Mouse (Mus musculus) naive thymus-derived CD4-positive, alpha-beta T cell, adult 2 months (primary cell): ENCODE measurements around the gene Scarf1.

ENCODE experiments used
- DNase-seq: peaks from one replicate; pipeline ENCODE4 v3.0.0-alpha.2; 2011; ENCODE audit warnings: low read depth

Gene Scarf1

DNA sequence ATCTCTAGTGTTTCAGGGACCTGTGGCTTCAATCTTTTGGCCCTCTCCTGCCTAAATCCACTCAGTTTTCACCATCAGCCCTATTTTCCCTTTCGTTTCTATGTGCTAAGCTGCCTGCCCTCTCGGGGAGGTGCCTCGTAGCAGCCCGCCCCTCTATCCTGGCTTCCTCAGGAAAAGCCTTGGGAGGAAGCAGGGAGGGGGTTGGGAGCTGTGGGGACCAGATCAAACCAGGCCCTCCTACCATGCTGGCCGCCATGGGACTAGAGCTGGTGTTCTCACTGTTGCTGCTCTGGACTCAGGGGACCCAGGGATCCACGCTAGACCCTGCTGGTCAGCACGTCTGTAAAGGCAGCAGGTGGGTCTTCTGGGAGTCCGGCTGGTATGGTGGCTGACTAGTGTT is at the start of gene Scarf1:
Scarf1 (plus strand) TSS at position 205 of the 400 bp plus-strand sequence.
- no peak for DNase-seq

DNA sequence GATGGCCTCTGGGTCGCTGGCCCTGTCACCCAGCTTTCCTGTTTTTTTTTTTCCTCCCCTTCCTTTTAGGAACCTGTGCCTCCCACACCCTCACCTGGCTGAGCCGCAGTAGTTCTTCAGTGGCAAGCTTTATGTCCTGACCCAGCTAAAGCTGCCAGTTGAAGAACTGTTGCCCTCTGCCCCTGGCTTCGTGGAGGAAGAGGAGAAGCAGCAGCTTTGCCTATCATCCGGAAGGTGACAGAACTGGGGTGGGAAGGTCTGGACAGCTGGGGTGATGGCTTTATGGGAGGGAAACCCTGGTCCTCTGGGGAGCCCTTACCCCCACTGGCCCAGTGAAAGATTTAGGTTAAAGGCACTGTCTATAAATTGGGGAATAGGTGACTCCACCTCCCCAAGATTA is 49.7 kb upstream of the Scarf1 start:
- no peak for DNase-seq

DNA sequence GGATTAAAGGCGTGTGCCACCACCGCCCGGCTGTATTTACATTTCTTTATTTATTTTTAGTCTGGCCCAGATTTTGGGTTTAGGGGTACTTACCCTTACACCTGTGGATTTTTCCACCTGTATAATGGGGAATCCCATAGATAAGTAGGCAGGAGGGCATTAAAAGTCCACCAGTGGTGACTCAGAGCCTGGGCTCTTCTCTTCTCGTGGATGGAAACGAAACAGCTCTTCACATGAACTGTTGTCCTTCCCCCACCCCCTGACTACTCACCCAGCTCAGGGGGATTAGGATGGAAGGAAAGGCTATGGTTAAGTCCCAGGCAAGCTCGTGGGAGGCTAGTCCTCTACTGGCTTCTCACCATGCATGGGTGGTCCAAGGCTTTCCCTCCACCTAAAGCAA is 48.9 kb upstream of the Scarf1 start:
- no peak for DNase-seq

GRCm38 (mm10) chr11:75465051-75465450 is 48.3 kb upstream of the Scarf1 start:
- no peak for DNase-seq

DNA sequence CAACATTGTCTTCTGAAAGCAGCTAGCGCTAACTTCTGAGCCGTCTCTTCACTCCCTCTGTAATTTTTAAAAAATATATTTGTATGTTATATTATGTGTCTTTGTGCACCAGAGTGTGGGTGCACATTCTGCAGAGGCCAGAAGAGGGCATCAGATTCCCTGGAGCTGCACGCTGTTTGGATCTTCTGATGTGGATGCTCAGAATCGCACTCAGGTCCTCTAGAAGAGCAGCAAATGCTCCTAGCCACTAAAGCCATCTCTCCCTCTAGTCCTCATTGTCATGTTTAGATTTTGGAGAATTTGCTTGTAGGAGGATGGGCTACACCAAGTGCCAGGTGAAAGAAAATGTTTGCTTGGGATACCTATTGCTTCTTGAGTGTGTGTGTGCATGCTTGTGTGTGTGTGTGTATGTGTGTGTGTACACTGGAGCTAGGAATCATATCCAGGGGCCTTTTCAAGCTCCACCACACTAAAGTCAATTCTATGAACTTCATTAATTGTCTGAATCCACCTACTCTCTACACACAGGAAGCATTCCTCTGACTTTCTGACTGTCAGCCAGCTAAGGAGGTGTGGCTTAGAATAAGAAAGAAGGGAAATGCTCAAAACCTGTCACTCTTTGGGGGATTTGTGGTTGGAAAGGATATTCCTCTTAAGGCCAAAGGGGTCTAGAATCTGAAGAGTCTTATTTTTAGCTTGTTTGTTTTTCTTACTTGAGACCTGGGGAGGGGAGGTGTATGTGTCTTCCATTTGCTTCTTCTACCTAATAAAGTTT is 46.4 kb upstream of the Scarf1 start:
- DNase-seq: peak; percentile 47

DNA sequence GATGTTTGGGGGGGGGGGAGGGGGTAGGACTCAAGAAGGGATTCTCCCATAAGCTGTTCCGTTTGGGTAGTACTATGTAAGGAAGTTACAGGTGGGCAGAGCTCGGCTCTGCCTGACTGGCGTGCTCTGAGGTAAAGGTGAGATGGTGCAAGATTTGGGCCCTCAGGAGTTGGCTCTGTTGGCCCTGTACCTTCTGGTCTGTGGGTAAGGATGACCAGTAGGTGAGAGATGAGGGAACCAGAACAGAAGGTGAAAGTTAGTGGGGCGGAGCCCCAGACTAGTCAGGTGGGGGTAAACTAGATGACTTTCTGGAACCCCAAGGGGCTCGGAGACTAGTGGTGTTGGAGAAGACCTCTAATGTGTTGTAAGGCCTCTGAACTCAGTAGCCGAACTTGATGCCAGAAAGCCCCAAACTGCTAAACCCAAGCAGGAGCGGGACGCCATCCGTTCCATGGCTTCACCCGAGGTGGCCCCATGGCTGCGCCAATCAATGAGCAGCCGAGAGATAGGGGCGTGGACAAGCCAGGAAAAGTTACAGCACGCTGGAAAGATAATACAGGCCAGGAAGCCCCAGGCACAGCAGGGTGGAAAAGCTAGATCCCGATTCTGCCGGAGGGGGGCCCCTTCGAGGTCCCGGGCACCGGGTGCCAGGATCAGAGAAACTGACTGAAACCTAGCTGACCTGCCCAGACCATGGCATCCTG is 45.7 kb upstream of the Scarf1 start:
- peak; percentile 35 for DNase-seq

DNA sequence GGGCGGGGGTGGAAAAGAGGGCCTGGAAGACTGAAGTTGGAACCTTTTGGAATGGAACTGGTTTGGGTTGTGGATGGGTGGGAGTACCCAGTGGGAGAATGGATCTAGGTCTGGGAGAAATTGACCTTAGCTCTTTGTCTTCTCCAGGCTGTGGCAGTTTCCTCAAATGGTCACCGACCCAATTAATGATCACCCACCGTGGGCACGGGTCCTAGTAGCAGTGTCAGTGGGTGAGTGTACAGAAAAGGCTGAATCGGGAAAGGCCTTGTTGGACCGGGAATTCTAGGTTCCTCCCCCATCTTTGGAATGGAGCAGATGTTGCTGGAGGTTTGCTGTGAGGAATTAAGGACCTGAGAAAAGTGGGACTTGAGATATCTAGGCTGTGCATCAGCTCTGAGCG is 44.9 kb upstream of the Scarf1 start:
- DNase-seq: no peak

DNA sequence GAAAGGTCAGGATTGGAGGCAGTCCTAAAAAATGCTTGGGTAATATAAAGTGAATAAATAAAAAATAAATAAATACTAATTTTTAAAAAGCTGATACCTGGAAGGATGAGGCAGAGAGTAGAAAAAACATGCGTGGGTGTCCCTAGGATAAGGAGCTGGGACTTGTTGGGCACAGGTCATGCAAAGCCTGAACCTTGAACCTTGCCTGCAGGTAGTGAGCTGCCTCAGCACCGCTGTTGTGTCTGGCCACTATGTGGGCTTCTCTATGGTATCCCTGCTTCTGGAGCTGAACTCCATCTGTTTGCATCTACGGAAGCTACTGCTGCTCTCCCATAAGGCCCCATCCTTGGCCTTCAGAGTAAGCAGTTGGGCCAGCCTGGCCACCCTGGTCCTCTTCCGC is 44.1 kb upstream of the Scarf1 start:
- DNase-seq: no peak

DNA sequence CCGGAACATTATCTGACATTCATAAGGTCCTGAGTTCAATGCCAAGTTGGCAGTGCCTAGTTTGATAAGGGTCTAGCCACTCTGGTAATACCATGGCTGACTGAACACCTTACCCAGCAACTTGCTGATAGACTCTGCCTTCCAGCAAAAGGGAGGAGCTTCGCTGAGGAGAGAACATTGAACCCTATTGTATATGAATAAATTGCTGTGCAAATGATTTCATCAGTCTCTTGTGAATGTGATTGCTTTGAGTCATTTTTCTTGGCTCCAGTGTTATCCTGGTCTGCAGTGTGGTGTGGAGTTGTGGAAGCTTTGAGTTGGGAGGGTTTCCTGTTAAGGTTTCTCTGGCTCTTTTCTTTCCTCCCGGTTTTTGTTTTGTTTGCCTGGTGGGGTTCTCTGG is 42.7 kb upstream of the Scarf1 start:
- no peak for DNase-seq

DNA sequence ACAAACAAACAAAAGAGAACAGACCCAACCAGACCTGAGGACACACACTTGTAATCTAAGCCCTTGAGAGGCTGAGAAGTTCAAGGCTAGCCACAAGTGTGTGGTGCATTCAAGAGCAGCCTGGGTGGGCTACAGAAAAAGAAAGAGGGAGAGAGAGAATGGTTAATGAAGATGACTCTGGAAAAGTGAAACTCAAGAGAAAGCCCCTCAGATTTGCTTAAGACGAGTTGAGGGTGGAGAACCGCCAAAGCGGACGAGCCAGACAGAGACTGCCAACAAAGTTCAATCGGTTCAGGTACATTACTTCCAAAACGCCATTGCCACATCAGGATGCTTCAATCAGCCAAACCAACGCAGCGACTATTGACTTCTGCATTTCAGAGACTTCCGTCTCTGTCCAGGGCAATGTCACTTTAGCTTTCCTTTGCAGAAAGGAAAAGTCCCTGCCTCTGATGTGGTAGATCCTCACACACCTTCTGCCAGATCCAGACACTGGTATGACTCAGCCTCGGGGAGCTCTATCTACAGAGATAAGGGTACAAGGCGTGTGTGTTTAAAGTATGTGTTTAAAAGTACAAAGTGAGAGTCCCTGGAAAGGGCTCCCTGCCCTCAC is 40.8 kb upstream of the Scarf1 start:
- DNase-seq: peak; percentile 71

DNA sequence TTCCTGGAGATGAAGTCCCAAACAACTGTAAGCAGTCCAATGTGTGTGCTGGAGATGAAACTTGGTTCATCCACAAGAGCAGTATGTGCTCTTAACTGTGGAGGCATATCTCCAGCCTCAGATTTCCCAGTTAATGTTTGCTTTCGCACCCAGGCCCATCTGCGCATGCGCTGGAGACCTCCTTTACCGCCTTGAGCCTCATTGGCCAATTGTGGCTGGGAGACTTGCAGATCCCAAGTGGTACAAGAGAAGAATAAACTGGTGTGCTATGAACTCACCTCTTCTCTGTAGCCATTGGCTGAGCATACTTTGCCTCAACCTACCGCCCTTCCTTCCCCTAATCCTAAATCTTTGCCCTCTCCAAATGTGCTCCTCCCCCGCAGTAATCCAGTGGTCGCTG is 40.0 kb upstream of the Scarf1 start:
- no peak for DNase-seq

DNA sequence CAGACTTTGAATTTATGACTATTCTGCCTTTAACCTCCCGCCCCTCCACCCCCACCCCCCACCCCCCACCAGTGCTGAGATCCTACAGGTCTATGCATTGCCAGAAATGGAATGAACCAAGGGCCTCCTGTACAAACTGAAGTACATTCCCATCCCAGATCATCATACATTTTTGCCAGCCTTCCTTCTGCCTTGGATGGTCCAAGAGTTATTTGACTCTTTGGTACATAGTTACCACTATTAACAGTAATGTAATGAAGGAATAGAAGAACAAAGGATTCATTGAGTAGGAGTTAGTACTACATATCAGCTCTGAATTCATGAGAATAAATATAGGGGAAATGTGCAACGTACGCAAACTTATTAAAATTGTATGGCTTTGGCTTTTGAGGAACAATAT is 27.1 kb upstream of the Scarf1 start:
- no peak for DNase-seq

DNA sequence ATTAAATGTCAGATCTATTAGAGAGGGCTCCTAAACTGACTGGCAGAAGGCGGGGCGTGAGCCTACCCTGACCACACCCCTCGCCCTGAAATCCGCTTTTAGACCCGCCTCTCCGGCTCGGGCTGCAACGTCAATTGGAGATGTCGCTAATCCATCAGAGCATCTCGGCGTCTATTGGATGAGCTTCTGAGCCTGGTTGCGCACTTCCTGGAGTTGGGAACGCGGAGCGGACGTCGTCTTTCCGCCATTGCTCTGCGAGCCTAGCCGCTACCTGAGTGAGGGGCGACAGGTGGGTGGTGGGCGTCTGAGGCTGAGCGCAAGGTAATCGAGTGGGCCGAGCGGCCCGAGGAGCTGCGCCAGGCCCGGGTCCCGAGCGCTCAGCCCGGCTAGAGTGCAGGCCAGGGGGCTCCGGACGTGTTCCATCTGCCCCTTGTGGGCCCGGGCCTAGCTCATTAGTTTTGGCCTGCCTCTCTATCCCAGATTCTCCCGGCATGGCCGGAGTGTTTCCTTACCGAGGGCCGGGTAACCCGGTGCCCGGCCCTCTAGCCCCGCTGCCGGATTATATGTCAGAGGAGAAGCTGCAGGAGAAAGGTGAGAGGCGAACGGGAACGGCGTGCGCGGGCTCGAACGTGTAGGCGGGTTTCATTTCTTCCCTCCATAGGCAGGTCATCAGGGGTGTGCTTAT is 26.6 kb upstream of the Scarf1 start, which contains the start of gene Prpf8:
Prpf8 (plus strand) TSS at position 216 of the 685 bp plus-strand sequence.
- DNase-seq: peak; percentile 98

- no peak for DNase-seq
Observed at GRCm38 (mm10) chr11:75487496-75487895, 25.8 kb upstream of the Scarf1 start.

- no peak for DNase-seq
Observed at GRCm38 (mm10) chr11:75494296-75495049, 18.9 kb upstream of the Scarf1 start.

DNA sequence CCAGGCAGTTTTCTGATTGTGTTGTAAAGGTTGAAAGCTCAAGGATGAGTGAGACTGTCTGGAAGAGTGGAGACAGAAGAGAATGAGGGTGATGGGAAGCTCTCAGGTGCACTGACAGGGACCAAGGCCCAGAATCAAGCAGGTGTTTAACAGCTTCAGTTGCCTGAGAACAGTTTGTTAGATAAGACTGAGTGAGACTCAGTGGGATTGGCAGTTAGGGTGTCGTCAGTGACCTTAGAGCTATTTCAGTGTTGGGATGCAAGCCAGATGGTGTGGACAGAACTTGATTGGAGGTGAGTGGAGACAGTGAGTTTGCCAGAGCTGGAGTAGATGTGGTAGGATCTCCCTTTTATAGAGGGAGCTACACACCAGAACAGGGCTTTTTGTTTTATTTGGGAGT is 15.2 kb upstream of the Scarf1 start:
- no peak for DNase-seq

DNA sequence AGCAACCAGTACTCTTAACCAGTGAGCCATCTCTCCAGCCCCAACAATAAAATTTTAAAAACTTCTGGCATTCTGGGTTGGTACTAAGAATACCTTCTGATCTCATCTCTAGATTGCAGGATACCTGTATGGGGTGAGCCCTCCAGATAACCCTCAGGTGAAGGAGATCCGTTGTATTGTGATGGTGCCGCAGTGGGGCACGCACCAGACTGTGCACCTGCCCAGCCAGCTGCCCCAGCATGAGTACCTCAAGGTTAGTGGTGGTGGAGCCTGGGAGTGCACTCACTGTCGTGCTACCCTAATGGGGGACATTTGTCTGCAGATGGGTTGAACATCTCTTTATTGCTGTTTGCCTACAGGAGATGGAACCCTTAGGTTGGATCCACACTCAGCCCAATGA is 5.2 kb upstream of the Scarf1 start:
- DNase-seq: no peak

DNA sequence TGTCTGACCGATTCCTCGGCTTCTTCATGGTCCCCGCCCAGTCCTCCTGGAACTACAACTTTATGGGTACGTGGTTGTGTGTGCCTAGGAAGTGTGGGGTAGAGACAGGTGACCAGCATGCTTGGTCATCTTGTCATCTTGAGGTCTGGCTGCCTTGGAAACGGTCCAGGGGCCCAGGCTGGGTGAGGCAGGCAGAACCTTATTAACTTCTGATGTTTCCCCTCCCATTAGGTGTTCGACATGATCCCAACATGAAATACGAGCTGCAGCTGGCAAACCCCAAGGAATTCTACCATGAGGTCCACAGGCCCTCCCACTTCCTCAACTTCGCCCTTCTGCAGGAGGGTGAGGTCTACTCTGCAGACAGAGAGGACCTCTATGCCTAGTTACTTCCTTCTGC is 4.4 kb upstream of the Scarf1 start:
- DNase-seq: no peak

GRCm38 (mm10) chr11:75509741-75510626 is 3.4 kb upstream of the Scarf1 start, which contains the start of gene Rilp:
Gene Rilp (plus strand): TSS chr11:75510094.
- peak; percentile 24 for DNase-seq

- DNase-seq: peak; percentile 96
Observed at GRCm38 (mm10) chr11:75510627-75510993, 2.7 kb upstream of the Scarf1 start.

- no peak for DNase-seq
Observed at GRCm38 (mm10) chr11:75511213-75511612, 2.1 kb upstream of the Scarf1 start.
